In genomic region chr13:44602658-44603057, GRCm38 (mm10) we compare ENCODE assay signal across 18 mouse cellular contexts.
DNase-seq lines count a peak whose midpoint lies in the region; ATAC-seq lines count a peak whose summit lies in the region.
"Had no signal": no experiment of that assay in that cellular context is flagged by ENCODE, and none has a peak within 500 bp of the region (broad histone marks: within the 10 kb centered on the region; RNA-seq: fewer than 3 reads in every experiment).

No protein-coding gene starts in this region.

- no peaks in the 10 kb centered on the region for H3K36me3 ChIP-seq in midbrain, embryonic 13.5 days
- H3K36me3 ChIP-seq: forebrain, embryonic 15.5 days; heart, embryonic 12.5 days; hindbrain, embryonic 15.5 days had no signal

- H3K27me3 ChIP-seq in midbrain, embryonic 13.5 days: peaks cover 31% of the 10 kb centered on the region
- H3K27me3 ChIP-seq: CH12.LX; heart, embryonic 12.5 days; Patski had no signal

- H3K4me2 ChIP-seq in midbrain, embryonic 13.5 days (replicated peaks): no peak overlapping the region
- H3K4me2 ChIP-seq: forebrain, embryonic 15.5 days; heart, embryonic 12.5 days; hindbrain, embryonic 15.5 days had no signal

- no peak overlapping the region for H3K27ac ChIP-seq in midbrain, embryonic 13.5 days
- H3K27ac ChIP-seq: forebrain, embryonic 15.5 days; hindbrain, embryonic 15.5 days had no signal

- ATAC-seq in granulocyte monocyte progenitor cell, adult 5-6 weeks (replicated peaks; ENCODE audit: poor library complexity, severe bottlenecking): peak; percentile 33; the same call in 1 of the 2 replicates
- ATAC-seq in midbrain, embryonic 13.5 days: no peak
- ATAC-seq: forebrain, embryonic 15.5 days; intestine, postnatal 0 days; Patski had no signal

- no peaks in the 10 kb centered on the region for H3K9me3 ChIP-seq in midbrain, embryonic 13.5 days
- H3K9me3 ChIP-seq: forebrain, embryonic 15.5 days; heart, embryonic 12.5 days; hindbrain, embryonic 15.5 days had no signal

- 8% methylated on average over 6 of the region's 6 CpGs for WGBS in midbrain, embryonic 13.5 days

- no peak overlapping the region for H3K9ac ChIP-seq in midbrain, embryonic 13.5 days (replicated peaks)
- H3K9ac ChIP-seq: forebrain, embryonic 15.5 days; heart, embryonic 12.5 days; hindbrain, embryonic 15.5 days had no signal

- peak; percentile 56 for DNase-seq in adrenal gland, adult 8-10 months
- no peak for DNase-seq in adrenal gland, postnatal 4 days (ENCODE audit: low spot score in 2 of 2)
- DNase-seq in 416B (ENCODE audit: low read depth): peak; percentile 60
- DNase-seq in adrenal gland, postnatal 25 days: peak; percentile 27
- DNase-seq in liver: no peak
- no peak for DNase-seq in urinary bladder, adult 18-20 months (ENCODE audit: low spot score in 2 of 2)
- DNase-seq: cerebellum, adult 2 months; cerebellum, postnatal 14 days; gastrocnemius, postnatal 36 days; kidney, adult 8-10 months had no signal

- H3K4me3 ChIP-seq in midbrain, embryonic 13.5 days (replicated peaks): no peak overlapping the region
- H3K4me3 ChIP-seq: forebrain, embryonic 15.5 days; heart, embryonic 12.5 days; hindbrain, embryonic 15.5 days had no signal

- peaks cover 15% of the 10 kb centered on the region for H3K4me1 ChIP-seq in midbrain, embryonic 13.5 days (replicated peaks)
- H3K4me1 ChIP-seq: forebrain, embryonic 15.5 days; hindbrain, embryonic 15.5 days had no signal

Comparison
In these comparisons a context has a peak if more than half of its experiments do, and no peak if none do; other contexts are left out.
1. DNase-seq: peak in adrenal gland, adult 8-10 months (single experiment), 416B (single experiment) and adrenal gland, postnatal 25 days (single experiment); none in adrenal gland, postnatal 4 days (0 of 2), liver (single experiment) and urinary bladder, adult 18-20 months (0 of 2).